Mouse (Mus musculus) CD4-positive helper T cell, adult 2 months (primary cell): ENCODE results near the gene Hgd.
"Not testable (repeated sequence)": the region's sequence is repeated elsewhere in the genome, so short reads cannot be mapped to it uniquely, and the experiment has no call there.

Experiments used
- DNase-seq: peaks from one replicate; pipeline ENCODE4 v3.0.0-alpha.2; 2012; ENCODE audit warnings: low read depth, missing footprints, low spot score

The Hgd gene

GRCm38 (mm10) chr16:37629011-37629410, 49.1 kb downstream of the Hgd start:
- DNase-seq, result no peak

DNA sequence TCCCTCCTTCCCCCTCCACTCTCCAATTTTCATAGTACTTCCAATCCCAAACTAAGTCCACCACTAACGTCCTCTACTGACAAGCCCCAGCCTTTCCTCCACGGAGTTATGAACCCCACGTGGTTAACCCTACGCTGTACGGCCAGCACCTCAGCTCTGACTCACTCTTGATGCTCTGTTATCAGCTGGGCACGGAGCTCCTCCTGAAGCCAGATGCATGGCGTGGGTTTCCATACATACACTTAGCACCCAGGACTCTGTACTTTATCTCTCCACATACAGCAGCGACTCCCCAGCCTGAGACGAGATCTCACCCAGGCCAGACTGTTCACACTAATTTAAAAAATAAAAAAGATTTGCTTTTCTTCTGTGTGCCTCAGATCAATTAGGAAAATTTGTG, 54.6 kb downstream of the Hgd start:
- DNase-seq, result no peak

DNA sequence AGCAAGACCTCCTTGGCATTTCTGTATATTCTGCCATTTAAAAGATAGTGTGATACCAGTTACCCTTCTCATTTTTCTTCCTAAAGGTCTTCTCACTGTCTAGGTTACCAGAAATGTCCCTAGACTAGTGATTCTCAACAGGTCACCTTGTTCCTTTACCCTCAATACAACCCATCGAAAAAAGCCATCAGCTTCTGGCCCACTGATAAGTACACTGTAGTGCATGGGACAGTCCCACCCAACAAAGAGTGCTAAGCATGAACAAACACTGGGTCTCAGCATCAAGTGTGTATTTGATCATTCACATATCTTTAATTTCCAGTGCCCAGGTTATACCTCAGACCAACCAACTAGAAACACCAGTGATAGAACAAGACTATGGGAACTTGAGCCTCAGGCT, 55.1 kb downstream of the Hgd start:
- no peak for DNase-seq

DNA sequence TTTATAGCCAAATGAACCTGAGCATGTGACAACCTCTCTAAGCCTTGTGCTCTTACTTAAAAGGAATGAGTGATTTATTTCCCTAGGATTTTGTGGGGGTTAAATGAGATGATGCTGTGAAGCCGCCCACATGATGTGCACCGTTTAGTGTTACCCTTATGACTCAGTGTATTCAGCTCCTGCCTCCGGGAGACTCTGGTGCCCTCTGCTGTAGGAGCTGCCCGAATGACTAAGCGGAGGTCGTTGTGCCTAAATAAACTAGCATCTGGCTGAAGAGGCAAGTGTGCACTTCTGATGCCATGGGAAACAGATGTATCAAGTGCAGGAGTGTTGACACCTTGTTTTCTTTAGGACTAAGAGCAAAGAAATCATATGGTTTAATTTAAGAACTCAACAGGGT, 56.2 kb downstream of the Hgd start:
- DNase-seq, result no peak

DNA sequence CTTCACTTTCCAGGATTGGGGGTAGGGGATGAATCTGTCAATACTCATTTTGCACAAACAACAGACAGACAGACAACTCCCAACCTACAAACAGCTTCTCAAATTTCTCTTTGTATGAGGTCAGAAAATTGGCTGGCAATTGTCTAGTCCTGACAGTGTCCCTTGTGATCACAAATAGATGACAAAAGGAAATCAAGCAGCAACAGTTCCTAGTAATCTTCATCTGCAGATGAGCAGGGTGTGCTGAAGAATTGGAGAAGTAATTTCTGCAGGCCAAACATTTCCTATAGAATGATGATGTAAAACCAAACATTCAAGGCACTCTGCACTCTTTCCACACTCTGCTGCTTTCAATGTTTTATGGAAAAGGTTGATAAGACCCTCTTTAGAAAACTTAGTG, 57.8 kb downstream of the Hgd start:
- DNase-seq, result no peak

DNA sequence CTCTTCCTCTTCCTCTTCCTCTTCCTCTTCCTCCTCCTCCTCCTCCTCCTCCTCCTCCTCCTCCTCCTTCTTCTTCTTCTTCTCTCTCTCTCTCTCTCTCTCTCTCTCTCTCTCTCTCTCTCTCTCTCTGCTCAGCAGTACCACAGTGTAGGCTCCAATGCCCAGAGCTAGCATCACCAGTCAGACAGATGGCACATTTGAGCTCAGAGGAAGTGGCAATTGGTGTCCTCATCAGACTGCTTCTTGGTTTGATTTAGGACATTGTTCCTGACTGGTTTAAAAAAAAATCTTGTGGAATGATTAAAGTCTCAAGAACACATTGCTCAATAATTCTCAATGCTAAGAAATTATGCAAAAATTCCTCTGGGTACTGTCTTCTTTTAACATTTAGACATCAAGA, 60.6 kb downstream of the Hgd start:
- not testable (repeated sequence) for DNase-seq

DNA sequence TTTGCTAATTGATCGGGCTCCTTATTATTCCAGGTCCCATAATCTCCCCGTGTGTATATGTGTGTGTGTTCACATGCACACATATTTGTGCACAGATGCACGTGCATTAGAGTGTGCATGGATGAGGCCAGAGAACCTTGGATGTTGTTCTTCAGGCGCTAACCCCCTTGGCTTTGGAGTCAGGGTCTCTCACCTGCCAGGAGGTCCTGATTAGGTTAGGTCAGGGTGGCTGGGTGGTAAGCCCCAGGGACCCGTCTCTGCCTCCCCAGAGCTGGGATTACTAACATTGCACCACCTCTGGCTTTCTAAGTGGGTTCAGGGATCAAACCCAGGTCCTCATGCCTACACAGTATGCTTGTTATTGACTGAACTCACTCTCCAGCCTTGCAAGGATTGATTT, 64.5 kb downstream of the Hgd start:
- DNase-seq, result no peak

GRCm38 (mm10) chr16:37645211-37645610, 65.3 kb downstream of the Hgd start:
- DNase-seq, result no peak

GRCm38 (mm10) chr16:37645799-37646198, 65.8 kb downstream of the Hgd start:
- no peak for DNase-seq

DNA sequence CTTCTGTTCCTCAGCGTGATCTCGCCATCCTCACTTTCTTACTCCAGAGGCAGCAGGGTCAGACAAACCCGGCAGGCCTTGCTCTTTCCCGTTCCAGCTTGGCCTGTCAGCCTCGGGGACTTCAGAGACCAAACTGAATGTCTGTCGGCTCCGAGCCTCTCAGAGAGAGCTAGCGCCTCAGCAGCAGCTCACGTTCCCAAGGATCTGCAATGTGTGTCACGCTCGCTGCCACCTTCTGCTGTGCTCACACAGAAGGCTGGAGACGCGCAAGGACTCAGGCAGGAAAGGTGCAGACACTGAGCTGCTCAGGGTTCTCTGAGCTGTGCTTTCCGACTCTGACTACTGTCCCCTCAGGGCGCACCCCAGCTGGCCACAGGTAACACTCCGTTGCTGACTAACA, 67.1 kb downstream of the Hgd start:
- DNase-seq, result no peak

DNA sequence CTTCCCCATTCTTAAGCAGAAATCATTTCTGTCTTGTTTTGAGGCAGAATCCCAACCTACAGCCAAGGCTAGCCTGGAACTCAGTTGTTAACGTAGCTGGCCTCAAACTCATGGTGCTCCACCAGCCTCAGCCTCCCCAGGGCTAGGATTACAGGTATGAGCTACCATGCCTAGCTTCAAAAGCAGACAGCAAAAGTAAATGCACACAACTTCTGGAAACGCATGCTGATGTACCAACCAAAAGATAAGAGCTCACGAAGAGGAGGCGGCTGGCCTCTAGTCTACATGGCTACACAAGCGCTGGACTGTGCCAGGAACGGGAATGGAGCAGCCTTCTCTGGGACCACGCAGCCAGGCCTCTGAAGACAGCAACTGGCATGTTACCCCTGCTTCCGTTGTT, 68.0 kb downstream of the Hgd start:
- DNase-seq, result no peak

DNA sequence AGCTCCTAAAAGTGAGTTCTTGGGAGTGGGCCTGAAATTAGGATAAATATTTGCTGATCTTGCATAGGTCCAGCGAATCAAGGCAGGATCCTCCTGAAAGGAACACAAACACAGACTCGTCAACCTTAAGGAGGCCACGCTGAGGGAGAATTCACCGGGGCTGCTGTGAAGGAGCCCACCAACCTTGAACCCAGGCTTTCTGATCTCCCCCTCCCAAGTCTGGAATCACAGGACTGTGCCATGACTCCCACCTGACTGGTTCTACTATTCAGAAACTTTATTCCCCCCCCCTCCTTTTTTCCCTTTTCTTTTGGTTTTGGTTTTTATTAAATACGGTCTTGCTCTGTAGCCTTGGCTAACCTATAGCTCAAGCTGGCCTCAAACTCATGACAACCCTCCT, 69.1 kb downstream of the Hgd start:
- DNase-seq, result no peak

- DNase-seq, result no peak
These were observed 71.5 kb downstream of the Hgd start for GRCm38 (mm10) chr16:37651467-37651866.

GRCm38 (mm10) chr16:37652654-37653053, 72.7 kb downstream of the Hgd start:
- no peak for DNase-seq

- no peak for DNase-seq
These were observed 73.1 kb downstream of the Hgd start for GRCm38 (mm10) chr16:37653058-37653457.

DNA sequence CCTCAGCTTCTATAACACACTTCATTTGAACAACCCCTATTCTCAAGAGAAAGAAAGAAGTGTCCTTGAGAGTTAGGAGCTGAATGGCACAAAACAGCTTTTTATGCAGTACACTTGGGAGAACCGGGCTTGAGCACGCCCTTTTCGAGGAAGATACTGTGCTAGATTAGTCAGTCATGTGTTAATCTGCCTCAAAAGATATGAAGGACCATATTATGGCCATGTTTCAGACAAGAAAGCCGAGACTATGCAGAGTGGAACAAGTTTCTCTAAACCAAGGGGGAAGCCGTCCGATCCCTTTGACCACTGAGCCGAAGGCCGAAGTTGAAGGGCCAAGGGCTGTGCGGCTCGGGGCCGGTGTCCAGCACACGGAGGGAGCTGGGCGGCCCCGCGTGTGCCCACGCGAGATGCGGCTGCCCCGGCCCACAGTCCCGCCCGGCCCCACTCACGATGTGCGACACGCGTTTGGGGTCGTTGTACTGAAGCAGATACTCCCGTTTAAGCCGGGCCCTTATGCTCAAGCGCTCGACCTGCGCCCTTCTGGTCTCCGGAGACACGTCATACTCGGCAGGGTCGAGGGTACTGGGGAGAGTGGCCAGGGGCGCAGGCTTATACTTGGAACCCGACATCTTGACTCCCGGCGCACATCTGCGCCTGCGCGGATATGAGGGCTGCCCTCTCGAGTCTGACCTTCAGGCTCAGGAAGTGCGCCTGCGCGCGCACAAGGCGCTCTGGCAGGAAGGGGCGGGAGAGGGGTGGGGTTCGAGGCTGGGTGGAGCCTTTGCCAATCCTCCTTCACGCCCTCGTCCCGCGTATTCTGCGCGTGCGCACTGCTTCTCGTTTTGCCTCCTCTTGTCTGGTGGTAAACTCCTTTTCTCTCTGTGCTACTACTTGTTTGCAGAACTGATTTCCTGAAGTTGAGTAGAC, 74.0 kb downstream of the Hgd start, which contains the start of gene Ndufb4:
Ndufb4 (minus strand) TSS at position 723 of the 927 bp plus-strand sequence.
- DNase-seq, result peak; percentile 99

DNA sequence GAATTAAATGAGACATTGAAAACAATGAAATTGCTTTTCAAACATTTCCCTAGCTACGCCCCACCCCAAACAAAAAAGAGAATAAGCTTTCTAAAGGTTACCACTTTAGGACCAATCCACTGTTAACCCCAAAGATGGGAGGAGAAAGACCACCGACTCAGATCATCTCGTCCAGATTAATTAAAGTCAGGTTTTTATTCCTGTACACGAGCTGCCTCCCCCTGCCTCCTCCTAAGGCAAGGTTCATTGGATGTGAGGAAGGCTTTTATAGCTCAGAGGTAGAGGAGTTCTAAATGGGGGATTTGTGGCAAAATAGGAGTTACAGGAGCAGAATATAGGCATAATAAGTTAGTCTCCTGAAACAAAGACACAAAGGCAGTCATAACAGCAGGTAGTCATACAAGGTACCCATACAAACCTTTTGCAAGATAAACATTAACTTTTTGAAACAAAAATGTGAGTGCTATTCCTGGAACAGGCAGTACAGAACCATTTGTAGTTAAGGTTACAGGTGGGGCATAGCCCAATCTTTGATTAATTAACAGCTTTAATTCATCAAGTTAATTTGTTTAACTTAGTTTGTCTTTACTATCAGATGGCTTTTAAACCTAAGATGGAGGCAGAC, 75.0 kb downstream of the Hgd start:
- DNase-seq, result no peak

DNA sequence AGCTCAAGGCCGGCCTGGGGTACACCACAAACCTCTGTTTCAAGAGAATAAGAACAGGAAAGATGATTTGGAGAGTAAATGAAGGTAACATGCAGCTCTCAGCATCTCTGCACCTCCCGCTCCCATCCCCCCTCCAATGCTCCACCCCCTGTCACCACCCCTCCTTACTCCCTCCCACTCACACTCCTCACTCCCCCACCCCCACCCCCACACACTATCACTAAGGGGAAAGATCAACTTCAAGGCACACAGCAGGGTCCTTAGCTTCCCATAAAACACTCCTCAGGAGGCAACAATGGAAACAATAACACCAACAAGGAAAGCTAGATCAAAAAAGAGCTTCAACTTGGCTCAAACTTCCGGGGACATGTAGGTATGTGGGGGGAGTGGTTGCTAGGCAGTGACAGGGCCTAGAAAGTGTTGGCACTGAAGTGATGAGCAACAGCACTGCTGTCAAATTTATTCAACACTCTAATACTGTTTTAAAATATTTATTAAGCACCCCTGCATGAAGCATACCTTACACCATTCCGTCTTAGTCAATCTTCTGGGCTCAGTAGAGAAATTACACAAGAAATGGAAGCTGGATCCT, 75.9 kb downstream of the Hgd start:
- no peak for DNase-seq

DNA sequence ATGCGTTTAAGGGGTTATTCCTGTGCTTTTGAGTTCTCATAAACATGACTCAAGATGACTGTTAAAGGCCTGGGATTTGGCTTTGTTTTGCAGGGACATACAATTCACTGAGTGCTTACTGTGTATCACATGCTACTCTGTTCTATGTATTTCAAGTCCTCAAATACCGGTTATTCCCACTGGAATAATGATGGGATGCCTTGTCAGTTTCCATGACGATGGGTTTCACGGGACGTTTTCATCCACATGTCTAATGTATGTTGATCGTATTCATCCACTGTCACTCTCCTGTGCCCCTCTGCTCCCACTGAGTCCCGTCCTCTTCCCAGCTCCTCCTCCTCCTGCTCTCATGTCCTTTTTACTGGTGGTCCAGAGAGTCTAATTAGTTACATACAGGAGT, 76.8 kb downstream of the Hgd start:
- DNase-seq, result no peak

DNA sequence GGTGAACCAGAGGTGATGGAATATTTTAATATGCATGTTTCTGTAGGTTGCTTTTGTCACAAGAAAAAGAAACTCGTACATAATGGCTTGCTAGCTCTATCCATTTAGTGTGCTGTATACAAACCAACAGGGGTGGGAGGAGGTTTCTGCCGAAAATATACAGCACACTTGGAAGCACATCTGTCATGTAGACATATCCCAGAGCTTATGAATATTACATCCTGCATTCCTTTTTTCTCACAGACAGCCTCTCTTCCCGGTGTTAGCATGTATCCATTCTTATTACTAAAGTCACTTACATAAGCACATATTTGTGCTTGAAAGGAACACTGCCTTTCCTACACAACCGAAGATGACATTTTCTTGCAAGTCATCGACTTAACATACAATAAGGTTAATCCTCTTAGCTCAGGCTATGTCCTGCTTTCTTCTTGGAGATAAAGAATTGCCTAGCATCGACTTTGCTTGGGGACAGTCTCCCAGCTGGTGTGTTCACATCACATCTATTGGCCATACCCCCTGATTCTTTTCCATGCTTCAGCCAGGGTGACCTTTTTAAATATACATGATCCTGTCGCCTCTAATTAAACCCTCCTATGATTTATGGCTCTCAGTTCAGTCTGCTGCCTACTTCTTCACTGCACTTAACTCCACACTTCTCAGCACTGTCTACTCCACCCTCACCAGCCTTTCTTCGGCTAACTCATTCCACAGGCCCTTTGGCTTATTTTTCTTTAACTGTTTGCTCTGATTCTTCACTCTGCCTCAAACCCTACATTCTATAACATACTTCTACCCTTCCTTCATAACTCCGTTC, 83.9 kb downstream of the Hgd start:
- no peak for DNase-seq

- no peak for DNase-seq
These were observed 85.5 kb downstream of the Hgd start for GRCm38 (mm10) chr16:37665394-37665935.
